Mouse (Mus musculus): ENCODE results near the gene Mb.

GRCm38 (mm10) chr15:77050570-77050969 lies at the start of gene Mb:
- TF ChIP-seq CTCF (IDR thresholded peaks at IDR 0.05; ENCODE audit: insufficient read depth, low read depth, low read length) (no peak), POLR2A (IDR thresholded peaks at IDR 0.05; ENCODE audit: insufficient read depth, low read depth, low read length) (no peak)

All from olfactory bulb, adult 2 months (tissue).